Mouse (Mus musculus) intestine, embryonic 16.5 days (tissue): Measurements from ENCODE around the gene Rin3. TPM values are rescaled to one million over a fixed set of nuclear protein-coding genes. Genes with fewer than 3 reads are reported as not detected.

ENCODE experiments used
- ATAC-seq: fragments of 200-750 bp; cut with Nextera tagmentation; 2 replicates; pipeline ENCODE4 v1.8.0; 2017; ENCODE audit warnings: moderate TSS enrichment, moderate library complexity
- H3K27ac ChIP-seq: fragments of 300-500 bp; sonication (generic); 2 replicates; pipeline ENCODE4 v1.5.1; 2014; ENCODE audit warnings: mild to moderate bottlenecking, low read length
- H3K27me3 ChIP-seq: fragments of 300-500 bp; sonication (generic); replicated peaks from 2 replicates; pipeline ENCODE4 v1.6.1; 2014; ENCODE audit warnings: low read length, control low read depth, mixed read lengths; ENCODE audit not compliant: control insufficient read depth, insufficient read depth
- H3K36me3 ChIP-seq: fragments of 300-500 bp; sonication (generic); 2 replicates; pipeline ENCODE4 v1.6.1; 2014; ENCODE audit warnings: low read length, control low read depth; ENCODE audit not compliant: control insufficient read depth, insufficient read depth
- H3K4me1 ChIP-seq: fragments of 300-500 bp; sonication (generic); 2 replicates; pipeline ENCODE4 v1.6.1; 2014; ENCODE audit warnings: low read length, control low read depth, mixed read lengths; ENCODE audit not compliant: control insufficient read depth, insufficient read depth
- H3K4me2 ChIP-seq: fragments of 300-500 bp; sonication (generic); 2 replicates; pipeline ENCODE4 v1.6.1; 2014; ENCODE audit warnings: low read depth, low read length, control low read depth
- H3K4me3 ChIP-seq: fragments of 300-500 bp; sonication (generic); 2 replicates; pipeline ENCODE4 v1.5.1; 2014; ENCODE audit warnings: mild to moderate bottlenecking, low read length
- H3K9ac ChIP-seq: fragments of 300-500 bp; sonication (generic); 2 replicates; pipeline ENCODE4 v1.6.1; 2014; ENCODE audit warnings: low read depth, low read length
- H3K9me3 ChIP-seq: fragments of 300-500 bp; sonication (generic); 2 replicates; pipeline ENCODE4 v1.6.1; 2016; ENCODE audit warnings: low read length, control low read depth; ENCODE audit not compliant: control insufficient read depth
- WGBS: fragments of 180-500 bp; shearing (Covaris S2); extraction: QIAGEN DNeasy Blood & Tissue Kit; methylation state at CpG from one replicate; pipeline ENCODE4 v1.1.7; 2014; 5-methylcytosine and 5-hydroxymethylcytosine counted together
- polyA plus RNA-seq: library from polyadenylated mRNA; unstranded; fragments of >200 nt; fragmentation: Nextera tagmentation; extraction: Ambion mirVana; gene quantifications from 2 replicates; pipeline ENCODE4 v1.2.1, GENCODE M21; 2015

Rin3 gene
- 10.1 and 10.3 TPM in 2 replicates for polyA plus RNA-seq

DNA sequence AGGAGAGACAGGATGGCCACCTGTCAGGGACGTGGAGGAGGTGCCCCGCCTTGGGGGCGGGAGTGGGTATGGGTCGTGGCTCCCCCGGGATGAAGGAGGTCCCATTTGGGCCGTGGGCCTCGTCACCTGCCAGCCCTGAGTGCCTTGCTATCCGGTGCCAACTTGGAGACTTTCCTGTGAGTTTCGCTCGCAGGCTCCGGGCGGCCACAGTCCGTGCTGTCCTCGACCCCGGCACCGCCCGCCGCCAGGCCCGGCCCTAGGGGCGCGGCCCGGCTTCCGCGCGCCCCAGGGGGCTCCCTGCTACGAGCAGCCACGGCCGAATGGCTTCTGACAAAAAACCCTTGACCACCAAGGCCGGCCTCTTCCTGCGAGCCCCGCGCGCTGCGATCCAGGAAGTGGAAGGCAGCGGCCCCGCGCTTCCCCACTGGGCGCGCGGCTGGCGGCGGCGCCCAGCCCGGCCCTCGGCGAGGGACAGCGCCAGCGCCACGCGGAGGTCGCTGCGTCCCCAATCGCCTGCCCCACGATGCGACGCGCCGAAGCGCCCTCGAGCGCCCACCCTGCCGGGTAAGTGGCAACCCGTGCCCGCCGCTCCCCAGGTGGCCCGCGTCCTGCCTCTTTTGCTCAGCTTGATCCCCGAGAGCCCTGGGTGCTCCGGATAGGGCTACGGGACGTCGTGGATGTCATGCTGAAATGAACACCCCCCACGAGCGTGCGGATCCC is at the start of gene Rin3:
TSS of gene Rin3 (plus strand) at position 286 of the 720 bp plus-strand sequence.
- Histone ChIP-seq H3K4me1 (peaks cover 46% of the 10 kb centered on the region), H3K9me3 (no peaks in the 10 kb centered on the region), H3K4me3 (peak within 1 kb of the TSS; percentile 77), H3K27me3 (no peaks in the 10 kb centered on the region), H3K9ac (peak within 1 kb of the TSS; percentile 91), H3K36me3 (no peaks in the 10 kb centered on the region), H3K4me2 (peak within 1 kb of the TSS; percentile 86), H3K27ac (peak within 1 kb of the TSS; percentile 91)
- ATAC-seq = peak; percentile 72
- WGBS = 1% methylated on average over 75 of the region's 75 CpGs

DNA sequence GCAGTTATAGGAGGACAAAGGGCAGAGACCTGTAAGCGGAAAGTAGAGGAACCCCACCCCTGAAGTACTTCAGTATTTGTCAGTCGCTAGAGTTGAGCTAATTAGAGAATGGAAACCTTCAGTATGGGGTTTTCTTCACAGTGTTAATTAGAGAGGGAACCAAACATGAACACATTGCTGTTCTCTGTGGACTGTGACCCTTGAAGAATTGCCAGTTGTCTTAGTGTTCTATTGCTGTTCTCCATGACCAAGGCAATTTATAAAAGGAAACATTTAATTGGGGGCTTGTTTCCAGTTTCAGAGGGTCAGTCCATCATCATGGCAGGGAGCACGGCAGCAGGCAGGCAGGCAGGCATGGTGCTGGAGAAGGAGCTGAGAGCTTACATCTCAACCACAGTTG is 47.3 kb upstream of the Rin3 start:
- Histone ChIP-seq H3K9ac (no peak overlapping the region), H3K4me1 (no peaks in the 10 kb centered on the region), H3K36me3 (no peaks in the 10 kb centered on the region), H3K27me3 (no peaks in the 10 kb centered on the region), H3K4me3 (no peak overlapping the region), H3K9me3 (no peaks in the 10 kb centered on the region), H3K27ac (no peak overlapping the region), H3K4me2 (no peak overlapping the region)
- 72% methylated on average over 3 of the region's 3 CpGs for WGBS
- no peak for ATAC-seq

DNA sequence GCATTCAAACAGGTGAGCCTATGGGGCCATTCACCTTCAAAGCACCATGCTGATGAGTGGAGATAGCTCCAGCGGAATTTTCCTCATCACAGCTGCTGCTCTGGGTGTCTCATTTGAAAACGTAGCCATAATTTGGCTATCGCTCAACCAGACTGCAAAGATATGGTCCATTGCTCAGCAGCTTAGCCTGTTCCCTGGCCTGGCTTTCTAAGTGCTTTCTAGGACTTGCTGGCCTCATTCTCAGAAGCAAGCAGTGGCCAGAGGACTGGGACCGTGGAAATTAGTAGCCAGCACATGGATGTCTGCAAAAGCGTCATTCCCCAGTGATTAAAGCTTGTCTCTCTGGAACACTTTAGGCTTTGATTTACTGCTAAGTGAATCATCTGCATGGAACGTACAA is 46.5 kb upstream of the Rin3 start:
- H3K4me3 ChIP-seq = no peak overlapping the region
- no peak overlapping the region for H3K27ac ChIP-seq
- WGBS = 80% methylated on average over 6 of the region's 6 CpGs
- no peaks in the 10 kb centered on the region for H3K36me3 ChIP-seq
- ATAC-seq = no peak
- H3K9me3 ChIP-seq = no peaks in the 10 kb centered on the region
- H3K4me1 ChIP-seq = no peaks in the 10 kb centered on the region
- H3K4me2 ChIP-seq = no peak overlapping the region
- no peaks in the 10 kb centered on the region for H3K27me3 ChIP-seq
- no peak overlapping the region for H3K9ac ChIP-seq

DNA sequence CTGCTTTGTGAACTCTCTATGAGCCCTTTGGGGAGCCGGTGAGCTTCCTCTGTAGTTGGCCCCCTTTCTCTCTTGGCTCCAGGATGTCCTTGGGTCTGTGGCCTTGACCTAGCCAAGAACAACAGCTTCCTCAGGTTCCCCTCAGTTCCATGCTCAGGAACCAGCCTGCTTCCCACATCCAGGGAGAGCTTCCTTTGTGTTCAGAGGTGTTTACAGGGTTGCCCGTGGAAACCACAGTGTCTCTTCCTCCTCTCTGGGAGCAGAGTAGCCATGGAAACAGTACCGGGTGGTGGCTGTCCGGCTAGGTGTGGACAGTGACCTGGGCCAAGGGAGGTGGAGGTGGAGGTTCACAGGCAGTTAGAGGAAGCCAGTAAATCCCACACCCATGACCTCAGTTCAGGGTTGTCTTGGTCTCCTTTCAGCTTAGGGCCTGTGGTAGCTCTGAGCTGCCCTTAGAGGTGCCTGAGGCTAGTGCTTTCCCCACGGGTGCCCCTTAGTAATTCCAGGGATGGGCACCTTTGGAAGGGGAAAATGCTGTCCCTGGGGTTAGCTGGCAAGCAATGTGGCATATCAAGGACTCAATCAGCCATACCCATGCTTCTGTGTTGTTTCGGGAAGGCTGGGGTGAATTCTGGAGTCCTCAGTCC is 40.6 kb upstream of the Rin3 start:
- WGBS = 47% methylated on average over 6 of the region's 6 CpGs

DNA sequence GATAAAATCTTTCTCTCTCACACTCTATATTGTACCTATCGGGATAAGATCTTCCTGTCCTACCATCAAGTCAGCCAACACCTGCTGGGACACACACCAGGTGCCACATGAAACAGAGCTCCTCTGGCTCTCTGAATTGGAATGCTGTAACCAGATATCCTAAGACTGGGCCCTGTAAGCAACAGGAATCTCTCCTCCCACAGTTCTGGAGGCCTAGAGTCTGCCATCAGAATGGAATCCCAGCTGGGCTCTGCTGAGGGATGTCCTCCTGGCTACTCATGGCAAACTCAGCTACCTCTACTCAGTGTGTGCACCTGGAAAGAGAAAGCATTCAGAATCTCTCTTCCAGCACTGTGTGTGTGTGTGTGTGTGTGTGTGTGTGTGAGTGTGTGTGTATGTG is 38.9 kb upstream of the Rin3 start:
- H3K27me3 ChIP-seq = no peaks in the 10 kb centered on the region
- no peaks in the 10 kb centered on the region for H3K36me3 ChIP-seq
- ATAC-seq = no peak
- no peaks in the 10 kb centered on the region for H3K9me3 ChIP-seq
- no peak overlapping the region for H3K27ac ChIP-seq
- H3K4me1 ChIP-seq = no peaks in the 10 kb centered on the region
- H3K9ac ChIP-seq = no peak overlapping the region
- no peak overlapping the region for H3K4me2 ChIP-seq
- H3K4me3 ChIP-seq = no peak overlapping the region
- 29% methylated on average over 1 of the region's 1 CpGs for WGBS

More for the DNA sequence above, 40.6 kb upstream of the Rin3 start:
- H3K9me3 ChIP-seq = no peaks in the 10 kb centered on the region
- H3K4me2 ChIP-seq = no peak overlapping the region
- H3K4me3 ChIP-seq = no peak overlapping the region
- H3K36me3 ChIP-seq = no peaks in the 10 kb centered on the region
- H3K4me1 ChIP-seq = no peaks in the 10 kb centered on the region
- no peak overlapping the region for H3K9ac ChIP-seq
- no peaks in the 10 kb centered on the region for H3K27me3 ChIP-seq
- no peak overlapping the region for H3K27ac ChIP-seq
- 0 out of 2 replicates have a peak, but pooled peaks have one; percentile 42 for ATAC-seq

DNA sequence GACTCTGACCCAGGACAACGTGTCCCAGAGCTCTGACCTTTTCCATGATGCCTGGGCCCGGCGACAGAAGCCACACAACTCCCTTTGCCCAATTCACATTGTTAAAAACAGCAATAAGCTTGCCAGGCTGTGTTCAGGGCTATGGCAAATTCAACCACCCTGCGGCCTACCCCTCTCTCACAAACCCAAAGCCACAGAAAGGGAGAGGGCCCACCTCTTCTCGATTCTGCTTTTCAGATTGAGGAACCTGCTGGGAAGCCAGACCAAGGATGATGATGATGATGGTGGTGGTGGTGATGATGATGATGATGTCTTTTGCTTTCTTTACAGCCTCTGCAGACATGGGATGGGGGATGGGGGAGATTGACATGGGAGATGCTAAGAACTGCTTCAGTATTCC is 36.6 kb upstream of the Rin3 start:
- WGBS = 93% methylated on average over 5 of the region's 5 CpGs
- no peaks in the 10 kb centered on the region for H3K9me3 ChIP-seq
- H3K4me1 ChIP-seq = no peaks in the 10 kb centered on the region
- no peaks in the 10 kb centered on the region for H3K27me3 ChIP-seq
- H3K4me2 ChIP-seq = no peak overlapping the region
- H3K36me3 ChIP-seq = no peaks in the 10 kb centered on the region
- H3K27ac ChIP-seq = no peak overlapping the region
- no peak overlapping the region for H3K4me3 ChIP-seq
- ATAC-seq = no peak
- no peak overlapping the region for H3K9ac ChIP-seq

DNA sequence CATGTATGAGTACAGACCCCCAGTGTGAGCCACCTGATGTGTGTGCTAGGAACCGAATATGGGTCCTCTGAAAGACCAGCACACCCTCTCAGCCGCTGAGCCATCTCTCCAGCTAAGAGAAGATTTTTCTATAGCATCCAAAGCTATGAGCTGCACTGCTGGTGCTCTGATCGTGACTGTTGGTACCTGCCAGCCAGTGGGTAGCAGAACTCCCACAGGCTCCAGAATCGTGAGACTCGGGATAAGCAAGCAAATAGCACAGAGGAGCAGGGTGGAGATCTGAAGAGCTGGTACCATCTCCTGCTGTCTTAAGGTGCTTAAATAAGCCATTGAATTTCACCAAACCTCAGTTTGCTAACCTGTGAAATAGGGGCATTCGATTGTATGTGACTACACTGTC is 34.7 kb upstream of the Rin3 start:
- no peak overlapping the region for H3K9ac ChIP-seq
- no peaks in the 10 kb centered on the region for H3K36me3 ChIP-seq
- H3K4me2 ChIP-seq = no peak overlapping the region
- no peaks in the 10 kb centered on the region for H3K4me1 ChIP-seq
- H3K4me3 ChIP-seq = no peak overlapping the region
- no peak overlapping the region for H3K27ac ChIP-seq
- WGBS = 94% methylated on average over 6 of the region's 6 CpGs
- ATAC-seq = no peak
- H3K9me3 ChIP-seq = no peaks in the 10 kb centered on the region
- no peaks in the 10 kb centered on the region for H3K27me3 ChIP-seq

DNA sequence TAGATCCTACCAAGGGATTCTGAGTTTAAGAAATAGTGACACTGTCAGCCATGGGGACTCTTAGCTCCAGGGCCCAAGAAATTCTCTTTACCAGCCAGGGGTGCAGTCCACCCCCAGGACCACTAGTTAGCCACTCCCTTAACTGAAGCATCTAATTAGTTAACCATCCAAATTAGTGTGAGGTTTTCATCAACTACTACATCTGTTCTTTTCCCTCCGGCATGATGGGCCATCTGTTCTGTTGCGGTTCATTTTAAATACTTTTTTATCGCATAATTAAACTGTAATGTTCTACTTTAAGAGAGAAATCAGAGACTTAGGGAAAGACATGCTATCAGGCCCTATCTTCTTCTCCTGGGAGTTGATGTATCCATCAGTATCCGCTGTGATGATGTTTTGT is 32.5 kb upstream of the Rin3 start:
- 86% methylated on average over 4 of the region's 4 CpGs for WGBS
- H3K36me3 ChIP-seq = no peaks in the 10 kb centered on the region
- H3K27ac ChIP-seq = no peak overlapping the region
- no peak overlapping the region for H3K4me3 ChIP-seq
- no peak overlapping the region for H3K9ac ChIP-seq
- no peak for ATAC-seq
- no peaks in the 10 kb centered on the region for H3K9me3 ChIP-seq
- no peak overlapping the region for H3K4me2 ChIP-seq
- H3K4me1 ChIP-seq = no peaks in the 10 kb centered on the region
- H3K27me3 ChIP-seq = no peaks in the 10 kb centered on the region

DNA sequence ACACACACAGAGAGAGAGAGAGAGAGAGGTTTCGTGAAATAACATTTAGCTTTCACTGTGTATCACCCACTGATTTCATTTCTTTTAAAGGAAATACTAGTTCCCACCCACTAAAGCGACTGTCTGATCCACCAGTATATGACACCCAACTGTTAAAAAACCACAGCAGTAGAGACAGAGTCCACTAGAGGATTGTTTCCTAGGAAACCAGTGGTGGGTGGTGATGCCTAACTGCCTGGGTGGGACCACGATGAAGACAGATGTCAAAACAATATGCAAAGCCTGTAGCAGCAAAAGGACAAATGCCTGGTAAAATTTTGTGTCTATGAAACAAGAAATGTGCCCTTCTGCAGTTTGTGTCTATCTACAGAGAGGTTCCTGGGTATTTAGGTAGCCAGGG is 31.8 kb upstream of the Rin3 start:
- 77% methylated on average over 3 of the region's 3 CpGs for WGBS
- Histone ChIP-seq H3K9me3 (no peaks in the 10 kb centered on the region), H3K4me3 (no peak overlapping the region), H3K36me3 (no peaks in the 10 kb centered on the region), H3K4me2 (no peak overlapping the region), H3K9ac (no peak overlapping the region), H3K27me3 (no peaks in the 10 kb centered on the region), H3K27ac (no peak overlapping the region), H3K4me1 (no peaks in the 10 kb centered on the region)
- ATAC-seq = no peak
